Mouse (Mus musculus) limb, embryonic 14.5 days (tissue): ENCODE measurements around the gene Fzd7. TPM values are rescaled to one million over a fixed set of nuclear protein-coding genes. Genes with fewer than 3 reads are reported as not detected.

Experiments
- ATAC-seq: fragments of 200-750 bp; cut with Nextera tagmentation; 2 replicates; pipeline ENCODE4 v1.8.0; 2017; ENCODE audit warnings: low read depth, moderate number of reproducible peaks, moderate TSS enrichment; ENCODE audit not compliant: low FRiP score
- DNase-seq: peaks from one replicate; pipeline ENCODE4 v3.0.0-alpha.2; 2015; ENCODE audit warnings: low spot score
- H3K27ac ChIP-seq: fragments of 300-500 bp; sonication (generic); replicated peaks from 2 replicates; pipeline ENCODE4 v1.5.1; 2014; ENCODE audit warnings: low read depth, mild to moderate bottlenecking, low read length, moderate library complexity, mixed read lengths
- H3K27me3 ChIP-seq: fragments of 300-500 bp; sonication (generic); 2 replicates; pipeline ENCODE4 v1.6.1; 2014; ENCODE audit warnings: low read length, mixed read lengths; ENCODE audit not compliant: control insufficient read depth, insufficient read depth
- H3K36me3 ChIP-seq: fragments of 300-500 bp; sonication (generic); 2 replicates; pipeline ENCODE4 v1.6.1; 2014; ENCODE audit warnings: mild to moderate bottlenecking, low read length, moderate library complexity, mixed read lengths; ENCODE audit not compliant: control insufficient read depth, insufficient read depth
- H3K4me1 ChIP-seq: fragments of 300-500 bp; sonication (generic); 2 replicates; pipeline ENCODE4 v1.6.1; 2014; ENCODE audit warnings: antibody characterized with exemption, low read length, mixed read lengths; ENCODE audit not compliant: control insufficient read depth, insufficient read depth
- H3K4me2 ChIP-seq: fragments of 300-500 bp; sonication (generic); replicated peaks from 2 replicates; pipeline ENCODE4 v1.6.1; 2014; ENCODE audit warnings: low read depth, mild to moderate bottlenecking, low read length, moderate library complexity; ENCODE audit not compliant: severe bottlenecking
- H3K4me3 ChIP-seq: fragments of 300-500 bp; sonication (generic); replicated peaks from 2 replicates; pipeline ENCODE4 v1.5.1; 2014; ENCODE audit warnings: low read length
- H3K9ac ChIP-seq: fragments of 300-500 bp; sonication (generic); 2 replicates; pipeline ENCODE4 v1.6.1; 2014; ENCODE audit warnings: mild to moderate bottlenecking, low read depth, low read length, moderate library complexity; ENCODE audit not compliant: severe bottlenecking
- H3K9me3 ChIP-seq: fragments of 300-500 bp; sonication (generic); 2 replicates; pipeline ENCODE4 v1.6.1; 2016; ENCODE audit warnings: low read length; ENCODE audit not compliant: control insufficient read depth
- POLR2A ChIP-seq: fragments of 200-500 bp; IDR thresholded peaks from 2 replicates; pipeline ENCODE4 v1.8.0; 2012; ENCODE audit warnings: inconsistent platforms, mild to moderate bottlenecking, moderate library complexity, borderline replicate concordance; ENCODE audit not compliant: insufficient read depth, insufficient read length; ENCODE audit errors: extremely low read depth
- WGBS: fragments of 180-500 bp; shearing (Covaris S2); extraction: QIAGEN DNeasy Blood & Tissue Kit; methylation state at CpG from one replicate; pipeline ENCODE4 v1.1.7; 2014; 5-methylcytosine and 5-hydroxymethylcytosine counted together
- polyA plus RNA-seq, 2 experiments: library from polyadenylated mRNA; depleted of rRNA in 1 of 2; stranded (reverse) in 1 of 2; unstranded in 1 of 2; fragments of >200 nt; fragmentation: Nextera tagmentation in 1 of 2; extraction: Ambion mirVana in 1 of 2; gene quantifications; 2 replicates each; pipeline versions ENCODE4 v1.2.1 to v1.2.3; 2012 to 2014

Gene Fzd7
- polyA plus RNA-seq, 2 experiments: 14.8 to 27.5 TPM

DNA sequence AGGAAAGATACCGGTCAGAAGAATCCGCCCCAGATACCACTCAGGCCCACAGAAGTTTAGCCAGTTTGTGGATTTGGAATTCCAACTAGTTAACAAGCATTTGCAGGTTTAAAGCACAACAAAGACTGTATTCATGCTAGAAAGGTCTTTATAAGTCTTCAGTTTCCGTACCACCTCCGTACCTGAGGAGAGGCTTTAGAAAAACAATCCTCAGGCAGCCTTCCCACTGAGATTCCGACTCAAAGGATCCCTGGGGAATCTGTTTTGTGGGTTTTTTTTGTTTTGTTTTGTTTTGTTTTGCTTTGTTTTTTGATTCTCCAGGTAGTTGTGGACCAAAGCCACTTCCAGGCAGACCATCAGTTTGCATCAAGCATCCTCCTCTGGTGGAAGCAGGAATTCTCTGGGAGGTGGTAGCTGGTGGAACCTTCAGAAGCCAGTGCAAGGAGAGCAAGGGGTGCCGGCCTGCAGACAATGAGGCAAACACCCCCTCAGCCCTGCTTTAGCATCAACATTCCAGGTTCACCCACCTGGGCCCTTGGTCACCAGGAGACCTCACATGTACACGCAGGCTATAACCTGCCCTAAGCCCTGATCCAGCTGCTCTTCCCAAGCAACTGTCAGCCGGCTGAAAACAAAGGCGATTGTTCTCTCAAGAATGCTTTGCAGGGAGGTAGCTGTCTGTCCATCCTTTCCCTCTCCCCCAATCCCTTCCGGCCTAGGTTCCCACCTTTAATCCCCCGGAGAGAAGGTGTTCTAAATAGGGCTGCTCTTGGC, 33.5 kb upstream of the Fzd7 start:
- Histone ChIP-seq H3K4me3 (no peak overlapping the region), H3K36me3 (no peaks in the 10 kb centered on the region), H3K9me3 (no peaks in the 10 kb centered on the region), H3K4me1 (peaks cover 34% of the 10 kb centered on the region), H3K9ac (peak overlapping the region; percentile 13; the same call in 1 of the 2 replicates), H3K4me2 (0 out of 2 replicates have a peak overlapping the region, but pooled peaks have one; percentile 23), H3K27ac (peak overlapping the region; percentile 21), H3K27me3 (no peaks in the 10 kb centered on the region)
- 36% methylated on average over 11 of the region's 11 CpGs for WGBS
- no peak for TF ChIP-seq POLR2A
- ATAC-seq (no peak), DNase-seq (no peak)

DNA sequence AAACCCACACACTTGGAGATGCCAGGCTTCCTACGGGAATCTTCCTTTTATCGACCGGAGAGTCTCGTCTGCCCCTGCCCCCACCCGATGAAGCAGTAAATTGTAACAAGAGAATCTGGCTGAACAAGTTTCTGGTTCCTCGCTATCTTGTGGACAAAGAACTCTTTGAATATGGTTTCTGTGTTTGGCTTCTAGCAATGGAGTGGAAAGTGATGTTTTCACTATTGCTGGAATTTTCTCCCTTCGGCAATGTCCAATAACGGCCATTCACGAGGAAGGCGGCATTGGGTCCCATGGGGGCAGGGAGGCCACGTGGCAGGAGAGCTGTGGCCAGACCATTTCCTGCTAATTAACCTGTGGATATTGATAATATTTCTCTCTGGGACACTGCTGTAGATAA, 32.8 kb upstream of the Fzd7 start:
- no peaks in the 10 kb centered on the region for H3K36me3 ChIP-seq
- H3K9me3 ChIP-seq: no peaks in the 10 kb centered on the region
- H3K27me3 ChIP-seq: no peaks in the 10 kb centered on the region
- H3K4me1 ChIP-seq: peaks cover 34% of the 10 kb centered on the region
- DNase-seq (no peak), ATAC-seq (no peak)
- 9% methylated on average over 11 of the region's 11 CpGs for WGBS
- no peak overlapping the region for H3K4me3 ChIP-seq
- peak overlapping the region; percentile 21 for H3K27ac ChIP-seq
- peak overlapping the region; percentile 23; the same call in 1 of the 2 replicates for H3K4me2 ChIP-seq
- peak overlapping the region; percentile 13; the same call in 1 of the 2 replicates for H3K9ac ChIP-seq
- TF ChIP-seq POLR2A: no peak

DNA sequence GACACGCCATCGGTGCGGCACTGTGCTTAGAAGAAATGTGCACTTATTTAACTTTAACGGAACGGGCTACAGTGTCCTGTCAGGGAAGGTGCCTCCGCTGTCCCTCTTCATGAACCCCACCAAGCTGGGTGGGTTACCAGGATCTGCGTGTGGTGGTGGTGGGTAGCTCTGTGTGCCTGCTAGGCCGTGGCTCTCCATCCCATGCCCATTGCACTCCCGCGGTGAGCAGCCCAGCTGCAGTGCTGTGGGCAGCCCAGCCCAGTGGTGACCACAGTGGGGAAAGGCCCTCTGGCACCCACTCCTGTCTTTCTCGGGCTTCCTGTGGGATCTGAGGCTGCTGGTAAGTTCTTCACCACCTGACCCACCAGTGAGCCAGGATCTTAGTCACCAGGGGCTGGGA, 31.3 kb upstream of the Fzd7 start:
- WGBS: 75% methylated on average over 11 of the region's 11 CpGs
- ATAC-seq: no peak
- Histone ChIP-seq H3K4me3 (no peak overlapping the region), H3K9me3 (no peaks in the 10 kb centered on the region), H3K36me3 (no peaks in the 10 kb centered on the region), H3K27me3 (no peaks in the 10 kb centered on the region), H3K4me2 (no peak overlapping the region), H3K4me1 (peaks cover 37% of the 10 kb centered on the region), H3K27ac (no peak overlapping the region), H3K9ac (no peak overlapping the region)
- DNase-seq: no peak
- TF ChIP-seq POLR2A: no peak

DNA sequence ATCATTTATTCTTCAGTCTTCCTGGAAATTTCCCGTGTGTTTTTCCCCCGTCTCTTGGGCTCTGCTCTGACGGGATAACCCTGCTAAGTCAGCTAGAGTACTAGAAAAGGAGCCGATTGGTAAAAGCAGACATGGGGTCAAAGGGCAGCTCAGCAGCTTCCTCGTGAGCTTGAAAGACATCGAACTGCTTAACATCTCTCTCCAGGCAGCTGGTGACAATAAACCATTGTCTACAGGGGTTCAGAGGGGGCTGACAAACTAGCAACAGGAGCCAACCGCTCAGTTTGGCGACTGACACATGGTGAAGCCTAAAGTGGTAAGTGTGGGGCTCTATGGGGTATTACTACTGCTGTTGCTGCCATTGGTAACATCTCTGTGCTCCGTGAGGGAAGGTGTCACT, 30.6 kb upstream of the Fzd7 start:
- H3K4me1 ChIP-seq: peaks cover 38% of the 10 kb centered on the region
- no peak overlapping the region for H3K4me2 ChIP-seq
- no peak overlapping the region for H3K4me3 ChIP-seq
- H3K9ac ChIP-seq: no peak overlapping the region
- DNase-seq: no peak
- no peaks in the 10 kb centered on the region for H3K36me3 ChIP-seq
- H3K27me3 ChIP-seq: no peaks in the 10 kb centered on the region
- 31% methylated on average over 9 of the region's 9 CpGs for WGBS
- no peak overlapping the region for H3K27ac ChIP-seq
- H3K9me3 ChIP-seq: no peaks in the 10 kb centered on the region
- TF ChIP-seq POLR2A: no peak
- ATAC-seq: no peak

DNA sequence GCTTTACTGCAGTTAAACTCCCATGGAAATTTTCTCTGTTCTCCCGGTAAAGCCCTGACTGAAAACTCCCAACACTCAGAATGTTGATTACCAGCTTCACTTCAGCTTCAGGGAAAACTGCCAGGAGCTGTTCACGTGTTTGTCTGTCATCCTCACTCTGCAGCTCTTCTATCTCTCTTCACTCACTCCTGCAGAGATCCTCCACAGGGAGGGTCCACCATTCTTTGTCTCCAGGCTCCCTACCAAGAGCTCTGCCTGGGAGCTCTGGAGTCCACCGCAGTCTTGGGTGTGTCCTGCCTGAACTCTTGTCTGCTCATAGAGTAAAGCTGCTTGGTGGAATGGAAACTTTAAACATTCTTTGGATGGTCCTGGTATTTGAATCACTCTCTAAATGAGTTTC, 25.4 kb upstream of the Fzd7 start:
- Histone ChIP-seq H3K27ac (peak overlapping the region; percentile 67; the same call in 1 of the 2 replicates), H3K4me3 (no peak overlapping the region), H3K27me3 (no peaks in the 10 kb centered on the region), H3K9ac (no peak overlapping the region), H3K9me3 (no peaks in the 10 kb centered on the region), H3K36me3 (no peaks in the 10 kb centered on the region), H3K4me2 (no peak overlapping the region), H3K4me1 (peaks cover 35% of the 10 kb centered on the region)
- no peak for TF ChIP-seq POLR2A
- DNase-seq (peak; percentile 62), ATAC-seq (peak; percentile 75)
- WGBS: 22% methylated on average over 3 of the region's 3 CpGs
